Comparison of ENCODE assay signal across 8 mouse cellular contexts in genomic region chr7:107593904-107594303, GRCm38 (mm10). TPM values are rescaled to one million over a fixed set of nuclear protein-coding genes. Genes with fewer than 3 reads are reported as not detected.
DNase-seq lines count a peak whose midpoint lies in the region; ATAC-seq and TF ChIP-seq lines count a peak whose summit lies in the region.

No protein-coding gene starts in this region.

- no peak for ATAC-seq in lung, embryonic 15.5 days (ENCODE audit: borderline replicate concordance, extremely low read depth, low FRiP score, low TSS enrichment)
- ATAC-seq in heart, embryonic 12.5 days (ENCODE audit: insufficient number of reproducible peaks, low FRiP score): no peak
- ATAC-seq in liver, embryonic 14.5 days (ENCODE audit: insufficient read depth): no peak

- H3K36me3 ChIP-seq in lung, embryonic 15.5 days: no peaks in the 10 kb centered on the region
- no peaks in the 10 kb centered on the region for H3K36me3 ChIP-seq in heart, embryonic 12.5 days
- no peaks in the 10 kb centered on the region for H3K36me3 ChIP-seq in liver, embryonic 14.5 days (replicated peaks; ENCODE audit: control insufficient read depth, insufficient read depth, low read depth)

- no peak for DNase-seq in lung, adult 2 months
- DNase-seq in liver, embryonic 14.5 days (ENCODE audit: low read depth in 3 of 3, low spot score in 3 of 3): no peak
- peak; percentile 63 for DNase-seq in skeletal muscle tissue, adult 2 months (ENCODE audit: low read depth, low spot score)
- no peak for DNase-seq in frontal cortex, postnatal 25 days (ENCODE audit: low spot score in 2 of 2)
- no peak for DNase-seq in left cerebral cortex, adult 18-20 months (ENCODE audit: low spot score in 2 of 2)
- no peak for DNase-seq in MN1 (ENCODE audit: low spot score)

- no peak for TF ChIP-seq CTCF in lung, adult 2 months (IDR thresholded peaks at IDR 0.05; ENCODE audit: insufficient read depth, low read length)
- no peak for TF ChIP-seq CTCF in liver, embryonic 14.5 days (IDR thresholded peaks at IDR 0.05; ENCODE audit: low read depth)

- no peak overlapping the region for H3K4me3 ChIP-seq in lung, embryonic 15.5 days
- H3K4me3 ChIP-seq in lung, adult 2 months (replicated peaks; ENCODE audit: extremely low read depth, low read depth, low read length): no peak overlapping the region
- H3K4me3 ChIP-seq in heart, embryonic 12.5 days: peak overlapping the region; percentile 59; the same call in 1 of the 2 replicates
- peak overlapping the region in 1 of 2 experiments; percentile 50; a peak in 2 of 4 replicates for H3K4me3 ChIP-seq in liver, embryonic 14.5 days (ENCODE audit: insufficient read depth in 1 of 2, low read depth in 2 of 2, low read length in 2 of 2)

- WGBS in lung, embryonic 15.5 days: 34% methylated on average over 7 of the region's 7 CpGs
- 30% methylated on average over 7 of the region's 7 CpGs for WGBS in lung, adult 2 months
- 26% methylated on average over 7 of the region's 7 CpGs for WGBS in heart, embryonic 12.5 days
- 8% methylated on average over 7 of the region's 7 CpGs for WGBS in liver, embryonic 14.5 days (ENCODE audit: insufficient replicate concordance)

- H3K27ac ChIP-seq in lung, embryonic 15.5 days: 0 out of 2 replicates have a peak overlapping the region, but pooled peaks have one; percentile 71
- H3K27ac ChIP-seq in heart, embryonic 12.5 days (ENCODE audit: poor library complexity, severe bottlenecking): no peak overlapping the region
- H3K27ac ChIP-seq in liver, embryonic 14.5 days: no peak overlapping the region

- no peak for TF ChIP-seq POLR2A in lung, adult 2 months (IDR thresholded peaks at IDR 0.05; ENCODE audit: borderline replicate concordance, extremely low read depth, low read depth, low read length)

- H3K9ac ChIP-seq in lung, embryonic 15.5 days: no peak overlapping the region
- no peak overlapping the region for H3K9ac ChIP-seq in heart, embryonic 12.5 days
- no peak overlapping the region for H3K9ac ChIP-seq in liver, embryonic 14.5 days (replicated peaks)

- H3K27me3 ChIP-seq in lung, embryonic 15.5 days: no peaks in the 10 kb centered on the region
- no peaks in the 10 kb centered on the region for H3K27me3 ChIP-seq in heart, embryonic 12.5 days (replicated peaks)
- H3K27me3 ChIP-seq in liver, embryonic 14.5 days (ENCODE audit: control insufficient read depth, insufficient read depth, low read length): no peaks in the 10 kb centered on the region

- H3K9me3 ChIP-seq in lung, embryonic 15.5 days: no peaks in the 10 kb centered on the region
- no peaks in the 10 kb centered on the region for H3K9me3 ChIP-seq in heart, embryonic 12.5 days (replicated peaks)
- no peaks in the 10 kb centered on the region for H3K9me3 ChIP-seq in liver, embryonic 14.5 days (ENCODE audit: control insufficient read depth, low read length)

- peak overlapping the region; percentile 92 for H3K4me2 ChIP-seq in lung, embryonic 15.5 days
- peak overlapping the region; percentile 98 for H3K4me2 ChIP-seq in heart, embryonic 12.5 days
- peak overlapping the region; percentile 74 for H3K4me2 ChIP-seq in liver, embryonic 14.5 days (ENCODE audit: low read depth)

- no peak for TF ChIP-seq EP300 in liver, embryonic 14.5 days (IDR thresholded peaks at IDR 0.05; ENCODE audit: low read depth)

- peaks cover 13% of the 10 kb centered on the region for H3K4me1 ChIP-seq in lung, embryonic 15.5 days
- H3K4me1 ChIP-seq in lung, adult 2 months (ENCODE audit: control insufficient read depth, insufficient read depth, low read length): peaks cover 3% of the 10 kb centered on the region; the same call in 1 of the 2 replicates
- H3K4me1 ChIP-seq in heart, embryonic 12.5 days (replicated peaks): peaks cover 19% of the 10 kb centered on the region
- peaks cover 0 to 8% of the 10 kb centered on the region in 2 experiments; a peak in 2 of 4 replicates for H3K4me1 ChIP-seq in liver, embryonic 14.5 days (replicated peaks; ENCODE audit: control insufficient read depth in 2 of 2, insufficient read depth in 2 of 2, low read length in 1 of 2)

RNA-seq across cellular contexts. Expression of gene Ppfibp2, which starts 1.1 kb away (rescaled TPM):
- 6.7 and 7.9 TPM in 2 replicates for polyA plus RNA-seq in lung, embryonic 15.5 days (2015; fragmentation: Nextera tagmentation; extraction: Ambion mirVana)
- 15.3 and 27.0 TPM in 2 replicates for polyA plus RNA-seq in lung, adult 2 months (2012; rRNA removed)
- 6.6 and 7.7 TPM in 2 replicates for polyA plus RNA-seq in heart, embryonic 12.5 days (2016; fragmentation: Nextera tagmentation; extraction: Ambion mirVana)
- 2.2 and 2.5 TPM in 2 replicates for polyA plus RNA-seq in liver, embryonic 14.5 days (2012; rRNA removed)
- polyA plus RNA-seq in liver, embryonic 14.5 days (2014; fragmentation: Nextera tagmentation; extraction: Ambion mirVana): 3.1 and 3.5 TPM in 2 replicates
- total RNA-seq in left cerebral cortex, adult 18-20 months (2021): 1 to 10 TPM; 7.1 to 7.6 TPM

RNA-seq across cellular contexts. Expression of gene Olfml1, which starts 26.7 kb away (rescaled TPM):
- polyA plus RNA-seq in lung, embryonic 15.5 days (2015; fragmentation: Nextera tagmentation; extraction: Ambion mirVana): 14.8 and 16.7 TPM in 2 replicates
- 7.4 and 11.1 TPM in 2 replicates for polyA plus RNA-seq in lung, adult 2 months (2012; rRNA removed)
- 6.5 and 7.2 TPM in 2 replicates for polyA plus RNA-seq in heart, embryonic 12.5 days (2016; fragmentation: Nextera tagmentation; extraction: Ambion mirVana)
- 0.52 and 0.64 TPM in 2 replicates for polyA plus RNA-seq in liver, embryonic 14.5 days (2012; rRNA removed)
- polyA plus RNA-seq in liver, embryonic 14.5 days (2014; fragmentation: Nextera tagmentation; extraction: Ambion mirVana): 1.1 and 1.3 TPM in 2 replicates
- 10 to 100 TPM; 10.3 to 10.8 TPM for total RNA-seq in left cerebral cortex, adult 18-20 months (2021)

RNA-seq across cellular contexts. Expression of gene 5330417H12Rik, which starts 31.1 kb away (rescaled TPM):
- polyA plus RNA-seq in lung, embryonic 15.5 days (2015; fragmentation: Nextera tagmentation; extraction: Ambion mirVana): not detected in 2 replicates
- polyA plus RNA-seq in lung, adult 2 months (2012; rRNA removed): not detected in 2 replicates
- polyA plus RNA-seq in heart, embryonic 12.5 days (2016; fragmentation: Nextera tagmentation; extraction: Ambion mirVana): not detected in 2 replicates
- not detected in 2 replicates for polyA plus RNA-seq in liver, embryonic 14.5 days (2012; rRNA removed)
- not detected in 2 replicates for polyA plus RNA-seq in liver, embryonic 14.5 days (2014; fragmentation: Nextera tagmentation; extraction: Ambion mirVana)
- not detected for total RNA-seq in left cerebral cortex, adult 18-20 months (2021)
